Mouse (Mus musculus) v-Abl transformed pro-B cells (cell line): Measurements from ENCODE around the gene Cx3cl1.

Experiments used
- in situ Hi-C, 2 experiments: fragments of 400-800 bp; cut with MboI; formaldehyde crosslinking; loops; one replicate each; pipeline ENCODE4 v1.15.1; 2025; ENCODE audit not compliant: unreplicated experiment in 2 of 2

The Cx3cl1 gene

GRCm38 (mm10) chr8:94771941-94772670, at the start of gene Cx3cl1:
Gene Cx3cl1, plus strand, starts transcription at chr8:94772009.
- in situ Hi-C loops: no loop called here

GRCm38 (mm10) chr8:94725998-94726397, 45.8 kb upstream of the Cx3cl1 start:
- in situ Hi-C loops: no loop called here

GRCm38 (mm10) chr8:94729301-94729700, 42.5 kb upstream of the Cx3cl1 start:
- in situ Hi-C loops: no loop called here

- in situ Hi-C loops: no loop called here
Measured at GRCm38 (mm10) chr8:94733821-94734465, 37.9 kb upstream of the Cx3cl1 start.

GRCm38 (mm10) chr8:94734735-94735350, 37.0 kb upstream of the Cx3cl1 start:
- in situ Hi-C loops: no loop called here

- in situ Hi-C loops: no loop called here
Measured at GRCm38 (mm10) chr8:94735426-94736094, 36.2 kb upstream of the Cx3cl1 start.

GRCm38 (mm10) chr8:94739829-94740228, 32.0 kb upstream of the Cx3cl1 start:
- in situ Hi-C loops: no loop called here

- in situ Hi-C loops: no loop called here
Measured at GRCm38 (mm10) chr8:94740591-94740990, 31.2 kb upstream of the Cx3cl1 start.

- in situ Hi-C loops: no loop called here
Measured at GRCm38 (mm10) chr8:94741726-94742125, 30.1 kb upstream of the Cx3cl1 start.

GRCm38 (mm10) chr8:94744484-94744883, 27.3 kb upstream of the Cx3cl1 start:
- in situ Hi-C loops: no loop called here

GRCm38 (mm10) chr8:94744972-94745371, 26.8 kb upstream of the Cx3cl1 start:
- in situ Hi-C loops: loop anchor here in 1 of 2 experiments (5.0 kb wide), 1 partner anchor 47 kb away; no protein-coding TSS in a partner anchor

GRCm38 (mm10) chr8:94745476-94746184, 26.2 kb upstream of the Cx3cl1 start, which contains the start of gene Ccl22:
Gene Ccl22, plus strand, starts transcription at chr8:94745590.
- in situ Hi-C loops: loop anchor here in 1 of 2 experiments (5.0 kb wide), 1 partner anchor 47 kb away; no protein-coding TSS in a partner anchor

GRCm38 (mm10) chr8:94746832-94747231, 25.0 kb upstream of the Cx3cl1 start:
- in situ Hi-C loops: loop anchor here in 1 of 2 experiments (5.0 kb wide), 1 partner anchor 45 kb away; no protein-coding TSS in a partner anchor

- in situ Hi-C loops: loop anchor here in 1 of 2 experiments (5.0 kb wide), 1 partner anchor 44 kb away; no protein-coding TSS in a partner anchor
Measured at GRCm38 (mm10) chr8:94748363-94748762, 23.4 kb upstream of the Cx3cl1 start.

- in situ Hi-C loops: loop anchor here in 1 of 2 experiments (5.0 kb wide), 1 partner anchor 42 kb away; no protein-coding TSS in a partner anchor
Measured at GRCm38 (mm10) chr8:94749942-94750341, 21.9 kb upstream of the Cx3cl1 start.

- in situ Hi-C loops: no loop called here
Measured at GRCm38 (mm10) chr8:94751023-94751849, 20.6 kb upstream of the Cx3cl1 start.

GRCm38 (mm10) chr8:94754006-94754405, 17.8 kb upstream of the Cx3cl1 start:
- in situ Hi-C loops: no loop called here

GRCm38 (mm10) chr8:94754486-94754885, 17.3 kb upstream of the Cx3cl1 start:
- in situ Hi-C loops: no loop called here

- in situ Hi-C loops: no loop called here
Measured at GRCm38 (mm10) chr8:94767035-94767434, 4.8 kb upstream of the Cx3cl1 start.
